Mouse (Mus musculus) E14TG2a.4 (cell line): ENCODE measurements around the gene Dcun1d4.

Source experiments
- CTCF ChIP-seq: conservative IDR thresholded peaks from 2 replicates; pipeline ENCODE4 v1.5.1; 2014; ENCODE audit warnings: low read length
- POU5F1 ChIP-seq: IDR thresholded peaks from 2 replicates; pipeline ENCODE4 v1.6.1; 2014; ENCODE audit warnings: low read length, borderline replicate concordance

DNA sequence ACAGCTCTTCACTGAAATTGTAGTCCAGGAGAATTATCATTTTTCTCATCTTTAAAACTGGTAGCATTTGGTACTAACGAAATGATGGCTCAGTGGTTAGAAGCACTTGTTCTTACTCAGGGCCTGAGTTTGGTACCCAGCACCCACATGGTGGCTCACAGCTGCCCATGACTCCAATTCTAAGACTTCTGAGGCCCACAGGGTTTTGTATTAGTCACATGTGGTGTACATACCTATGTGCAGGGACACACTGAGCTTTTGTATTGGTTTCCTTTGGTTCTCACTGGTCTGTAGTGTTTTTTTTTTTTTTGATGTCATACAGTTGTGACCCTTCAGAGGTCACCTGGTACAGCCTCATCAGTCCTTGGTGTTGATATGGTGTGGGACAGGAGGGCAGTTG is 68.0 kb downstream of the Dcun1d4 start:
- TF ChIP-seq CTCF (no peak), POU5F1 (no peak)
